Mouse (Mus musculus): ENCODE measurements around the gene Lgals7.

DNA sequence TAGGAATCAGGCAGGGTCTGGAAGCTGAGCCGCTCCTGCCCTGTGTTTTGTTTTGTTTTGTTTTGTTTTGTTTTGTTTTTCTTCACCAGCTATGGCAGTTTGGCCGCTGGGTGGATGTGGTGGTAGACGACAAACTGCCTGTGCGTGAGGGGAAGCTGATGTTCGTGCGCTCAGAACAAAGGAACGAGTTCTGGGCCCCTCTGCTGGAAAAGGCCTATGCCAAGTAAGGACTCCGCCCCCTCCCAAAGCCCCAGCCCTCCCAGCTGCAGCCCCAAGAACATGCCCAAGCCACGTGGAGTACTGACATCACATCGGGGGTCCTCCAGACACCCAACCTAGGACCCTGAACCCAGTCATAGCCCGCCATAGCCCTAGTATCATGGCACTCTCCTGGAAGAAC is 19.4 kb downstream of the Lgals7 start:
- no peak for TF ChIP-seq POLR2A (IDR thresholded peaks at IDR 0.05; ENCODE audit: borderline replicate concordance, control insufficient read depth, low read depth, low read length)
- no peak for TF ChIP-seq CTCF (IDR thresholded peaks at IDR 0.05; ENCODE audit: control insufficient read depth, insufficient read depth, low read length)

Measured in bone marrow, adult 2 months (tissue).